Mouse (Mus musculus) neural tube, embryonic 15.5 days (tissue): ENCODE data around the gene Rnf222. TPM values are rescaled to one million over a fixed set of nuclear protein-coding genes. Genes with fewer than 3 reads are reported as not detected.
"Not testable (repeated sequence)": the region's sequence is repeated elsewhere in the genome, so short reads cannot be mapped to it uniquely, and the experiment has no call there.

ENCODE experiments used
- ATAC-seq: fragments of 200-750 bp; cut with Nextera tagmentation; 2 replicates; pipeline ENCODE4 v1.8.0; 2017; ENCODE audit warnings: mild to moderate bottlenecking, moderate TSS enrichment, moderate library complexity; ENCODE audit not compliant: low FRiP score
- H3K27ac ChIP-seq: fragments of 300-500 bp; sonication (generic); replicated peaks from 2 replicates; pipeline ENCODE4 v1.5.1; 2015; ENCODE audit warnings: mild to moderate bottlenecking, inconsistent platforms
- H3K27me3 ChIP-seq: fragments of 300-500 bp; sonication (generic); replicated peaks from 2 replicates; pipeline ENCODE4 v1.6.1; 2015; ENCODE audit warnings: inconsistent platforms
- H3K36me3 ChIP-seq: fragments of 300-500 bp; sonication (generic); 2 replicates; pipeline ENCODE4 v1.6.1; 2015; ENCODE audit warnings: inconsistent platforms
- H3K4me1 ChIP-seq: fragments of 300-500 bp; sonication (generic); 2 replicates; pipeline ENCODE4 v1.6.1; 2015; ENCODE audit warnings: inconsistent platforms
- H3K4me2 ChIP-seq: fragments of 300-500 bp; sonication (generic); 2 replicates; pipeline ENCODE4 v1.6.1; 2015; ENCODE audit warnings: inconsistent platforms, mild to moderate bottlenecking, moderate library complexity
- H3K4me3 ChIP-seq: fragments of 300-500 bp; sonication (generic); replicated peaks from 2 replicates; pipeline ENCODE4 v1.5.1; 2015; ENCODE audit warnings: mild to moderate bottlenecking, inconsistent platforms
- H3K9ac ChIP-seq: fragments of 300-500 bp; sonication (generic); replicated peaks from 2 replicates; pipeline ENCODE4 v1.6.1; 2015; ENCODE audit warnings: mild to moderate bottlenecking, inconsistent platforms
- H3K9me3 ChIP-seq: fragments of 300-500 bp; sonication (generic); replicated peaks from 2 replicates; pipeline ENCODE4 v1.6.1; 2016; ENCODE audit warnings: inconsistent platforms
- WGBS: fragments of 180-500 bp; shearing (Covaris S2); methylation state at CpG from one replicate; pipeline ENCODE4 v1.1.7; 2015; ENCODE audit warnings: mixed read lengths; 5-methylcytosine and 5-hydroxymethylcytosine counted together
- polyA plus RNA-seq: library from polyadenylated mRNA; unstranded; fragments of >200 nt; fragmentation: Nextera tagmentation; extraction: Ambion mirVana; gene quantifications from 2 replicates; pipeline ENCODE4 v1.2.1, GENCODE M21; 2015

Rnf222 gene
- polyA plus RNA-seq, 1 experiment from 2014 or later: not detected

- Histone ChIP-seq H3K36me3 (no peaks in the 10 kb centered on the region), H3K9me3 (no peaks in the 10 kb centered on the region), H3K4me2 (no peak overlapping the region), H3K4me1 (no peaks in the 10 kb centered on the region), H3K27me3 (no peaks in the 10 kb centered on the region), H3K27ac (no peak overlapping the region), H3K4me3 (no peak overlapping the region), H3K9ac (no peak overlapping the region)
- WGBS: 59% methylated on average over 3 of the region's 3 CpGs
- no peak for ATAC-seq
Measured at GRCm38 (mm10) chr11:68923191-68923590, 34.8 kb downstream of the Rnf222 start.

DNA sequence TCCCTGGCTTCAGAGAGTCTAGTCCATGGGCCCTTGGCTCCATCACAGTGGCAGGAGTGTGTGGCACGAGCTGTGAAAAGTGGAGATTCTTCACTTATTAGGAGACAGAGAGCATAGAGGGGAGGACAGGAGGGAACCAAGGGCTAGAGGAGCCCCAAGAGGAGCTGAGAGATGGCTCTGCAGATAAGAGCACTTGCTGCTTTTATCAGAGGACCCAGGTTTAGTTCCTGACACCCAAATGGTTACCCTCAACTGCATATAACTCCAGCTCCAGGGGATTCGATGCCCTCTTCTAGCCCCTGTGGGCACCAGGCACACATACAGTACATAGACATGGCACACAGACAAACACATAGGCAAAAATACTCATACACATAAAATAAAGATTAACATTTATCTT is 36.4 kb downstream of the Rnf222 start:
- H3K27me3 ChIP-seq: no peaks in the 10 kb centered on the region
- 92% methylated on average over 2 of the region's 2 CpGs for WGBS
- H3K9ac ChIP-seq: no peak overlapping the region
- no peaks in the 10 kb centered on the region for H3K4me1 ChIP-seq
- no peak overlapping the region for H3K4me3 ChIP-seq
- ATAC-seq: no peak
- H3K36me3 ChIP-seq: no peaks in the 10 kb centered on the region
- H3K27ac ChIP-seq: no peak overlapping the region
- H3K9me3 ChIP-seq: no peaks in the 10 kb centered on the region
- no peak overlapping the region for H3K4me2 ChIP-seq

DNA sequence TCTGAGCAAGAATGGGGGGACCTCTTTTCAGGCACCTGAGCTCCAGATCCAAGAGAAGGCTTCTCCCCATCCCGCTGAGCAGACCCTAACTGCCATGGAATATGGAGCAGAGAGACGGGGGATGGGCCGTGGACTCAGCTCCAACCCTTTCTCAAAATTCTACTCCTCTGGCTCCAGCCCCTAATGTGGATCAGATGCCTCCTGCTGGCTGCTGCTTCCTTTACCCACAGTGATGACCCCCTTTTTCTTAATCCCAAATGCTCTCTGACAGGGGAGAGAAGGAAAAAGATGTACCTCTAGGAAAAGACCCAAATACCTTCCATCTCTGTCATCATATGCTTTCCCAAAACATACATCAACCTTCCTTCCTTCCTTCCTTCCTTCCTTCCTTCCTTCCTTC is 38.6 kb downstream of the Rnf222 start, which contains the start of gene Odf4:
Odf4 (minus strand) TSS at position 101 of the 400 bp plus-strand sequence.
- Histone ChIP-seq H3K4me2 (no peak within 1 kb of the TSS), H3K27me3 (no peaks in the 10 kb centered on the region), H3K9ac (no peak within 1 kb of the TSS), H3K9me3 (no peaks in the 10 kb centered on the region), H3K27ac (no peak within 1 kb of the TSS), H3K4me3 (no peak within 1 kb of the TSS), H3K36me3 (no peaks in the 10 kb centered on the region), H3K4me1 (no peaks in the 10 kb centered on the region)
- WGBS: 86% methylated on average over 3 of the region's 3 CpGs
- no peak for ATAC-seq

DNA sequence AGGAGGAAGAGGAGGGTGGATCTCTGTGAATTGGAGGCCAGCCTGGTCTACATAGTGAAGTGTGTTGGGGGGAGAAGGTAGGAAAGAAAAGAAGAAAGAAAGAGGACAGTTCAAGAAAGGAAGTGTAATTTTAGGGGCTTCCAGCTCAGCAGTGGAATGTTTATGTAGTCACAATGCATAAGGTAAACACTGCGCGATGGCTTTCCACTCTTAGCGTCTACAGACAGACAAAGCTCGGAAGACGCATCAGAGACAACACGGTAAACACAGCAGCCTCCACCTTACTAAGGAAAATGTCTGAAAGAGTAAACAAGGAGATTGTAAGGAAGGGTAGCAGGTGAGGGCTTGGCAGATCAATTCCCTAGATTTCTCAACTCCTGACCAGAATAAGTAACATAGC is 41.6 kb downstream of the Rnf222 start:
- no peaks in the 10 kb centered on the region for H3K9me3 ChIP-seq
- no peak overlapping the region for H3K4me2 ChIP-seq
- no peaks in the 10 kb centered on the region for H3K27me3 ChIP-seq
- WGBS: 88% methylated on average over 6 of the region's 6 CpGs
- H3K4me1 ChIP-seq: no peaks in the 10 kb centered on the region
- H3K9ac ChIP-seq: no peak overlapping the region
- ATAC-seq: no peak
- H3K4me3 ChIP-seq: no peak overlapping the region
- no peaks in the 10 kb centered on the region for H3K36me3 ChIP-seq
- H3K27ac ChIP-seq: no peak overlapping the region

DNA sequence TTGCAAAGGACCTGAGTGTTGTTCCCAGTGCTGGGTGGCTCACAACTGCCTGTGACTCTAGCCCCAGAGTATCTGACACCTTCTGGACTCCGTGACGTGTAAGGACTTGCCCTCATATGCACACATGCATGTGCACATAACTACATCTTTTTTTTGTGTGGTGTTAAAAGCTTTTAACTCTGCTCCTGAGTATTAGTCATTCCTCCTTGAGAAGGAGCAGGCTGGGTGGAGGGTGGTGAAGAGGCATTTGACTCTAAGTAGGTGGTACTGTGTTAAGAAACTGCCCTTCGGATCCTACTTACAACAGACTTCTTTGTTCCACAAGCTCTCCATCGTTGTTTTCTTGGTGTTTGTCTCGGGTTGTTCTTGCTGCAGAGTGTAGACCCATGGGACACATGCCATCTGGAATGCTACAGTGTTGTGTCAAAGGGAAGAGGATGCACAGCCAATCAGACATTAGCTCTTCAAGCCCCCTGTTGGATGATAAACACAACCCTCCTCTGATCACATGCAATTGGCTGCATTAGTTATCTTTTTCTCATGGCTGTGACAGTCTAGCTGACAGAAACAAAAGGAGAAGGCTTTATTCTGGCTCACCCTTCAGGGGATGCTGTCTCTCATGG is 45.6 kb downstream of the Rnf222 start:
- Histone ChIP-seq H3K4me1 (no peaks in the 10 kb centered on the region), H3K27ac (peak overlapping the region; percentile 13; the same call in 1 of the 2 replicates), H3K9ac (no peak overlapping the region), H3K4me3 (no peak overlapping the region), H3K27me3 (no peaks in the 10 kb centered on the region), H3K4me2 (no peak overlapping the region), H3K36me3 (no peaks in the 10 kb centered on the region), H3K9me3 (no peaks in the 10 kb centered on the region)
- WGBS: 65% methylated on average over 5 of the region's 5 CpGs
- ATAC-seq: no peak

GRCm38 (mm10) chr11:68936951-68937350 is 48.6 kb downstream of the Rnf222 start:
- H3K4me2 ChIP-seq, H3K9ac ChIP-seq, H3K36me3 ChIP-seq, ATAC-seq, H3K9me3 ChIP-seq, H3K27me3 ChIP-seq, H3K27ac ChIP-seq, H3K4me3 ChIP-seq: not testable (repeated sequence)
- peaks cover 14% of the 10 kb centered on the region for H3K4me1 ChIP-seq
- 89% methylated on average over 4 of the region's 4 CpGs for whole genome bisulfite sequencing

DNA sequence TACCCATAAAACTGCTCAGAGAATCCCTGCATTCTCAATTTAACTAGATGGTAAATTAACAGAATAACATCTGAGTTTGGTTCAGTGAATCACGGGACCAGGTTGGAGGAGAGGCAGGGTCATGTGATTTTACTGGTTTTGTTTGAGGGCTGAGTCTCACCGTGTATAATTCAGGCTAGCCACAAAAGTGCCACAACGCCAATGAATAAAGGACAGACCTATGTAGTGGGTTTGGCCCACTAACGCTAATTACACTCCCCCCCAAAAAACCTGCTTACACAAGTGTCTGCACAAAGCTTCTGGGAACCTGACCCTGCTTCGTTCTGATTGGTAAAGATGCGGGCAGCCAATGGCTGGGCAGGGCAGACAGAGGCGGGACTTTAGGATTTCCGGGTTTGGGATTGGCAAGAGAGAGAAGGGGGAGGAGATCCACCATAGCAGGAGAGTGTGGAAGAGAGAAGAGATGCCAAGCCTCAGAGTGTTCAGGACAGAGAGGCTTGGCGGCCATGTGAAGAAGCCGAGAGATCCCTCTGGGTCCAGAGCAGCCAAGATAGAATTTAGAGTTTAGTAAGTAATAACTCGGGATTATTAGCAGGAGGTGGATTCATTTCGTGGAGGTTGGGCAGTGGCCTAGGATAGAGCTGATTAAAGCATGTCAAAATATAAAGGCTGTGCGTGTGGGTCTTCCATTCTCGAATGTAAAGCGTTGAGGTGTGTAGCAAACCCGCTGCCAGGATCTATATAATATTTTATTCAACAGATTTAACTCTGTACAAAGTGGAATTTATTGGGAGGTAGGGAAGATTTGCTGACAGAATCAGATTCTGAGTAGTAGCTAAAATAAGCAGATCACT is 51.3 kb downstream of the Rnf222 start:
- peak; percentile 98 for ATAC-seq
- H3K9me3 ChIP-seq: no peaks in the 10 kb centered on the region

DNA sequence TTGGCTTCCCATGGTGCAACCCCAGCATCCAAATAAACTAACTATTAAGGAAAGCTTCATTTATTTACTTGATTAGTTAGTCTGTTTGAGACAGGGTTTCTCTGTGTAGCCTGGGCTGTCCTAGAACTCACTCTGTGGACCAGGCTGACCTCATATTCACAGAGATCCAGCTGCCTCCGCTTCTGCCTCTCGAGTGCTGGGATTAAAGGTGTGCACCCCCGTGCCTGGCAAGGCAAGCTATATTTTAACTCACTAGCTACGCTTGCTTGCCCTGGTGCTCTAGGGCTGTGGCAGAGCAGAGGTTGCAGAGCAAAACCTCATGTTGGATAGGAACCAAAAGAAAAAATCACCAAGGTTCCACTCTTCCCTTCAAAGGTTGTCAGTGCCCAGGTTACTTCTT is 52.2 kb downstream of the Rnf222 start:
- ATAC-seq: no peak
- 50% methylated on average over 4 of the region's 4 CpGs for WGBS

More for the DNA sequence above, 51.3 kb downstream of the Rnf222 start:
- Histone ChIP-seq H3K9ac (peak overlapping the region; percentile 65), H3K36me3 (peaks cover 8% of the 10 kb centered on the region; the same call in 1 of the 2 replicates), H3K4me2 (peak overlapping the region; percentile 65), H3K27ac (peak overlapping the region; percentile 87), H3K27me3 (no peaks in the 10 kb centered on the region), H3K4me1 (peaks cover 17% of the 10 kb centered on the region), H3K4me3 (peak overlapping the region; percentile 55)
- WGBS: 1% methylated on average over 16 of the region's 16 CpGs

DNA sequence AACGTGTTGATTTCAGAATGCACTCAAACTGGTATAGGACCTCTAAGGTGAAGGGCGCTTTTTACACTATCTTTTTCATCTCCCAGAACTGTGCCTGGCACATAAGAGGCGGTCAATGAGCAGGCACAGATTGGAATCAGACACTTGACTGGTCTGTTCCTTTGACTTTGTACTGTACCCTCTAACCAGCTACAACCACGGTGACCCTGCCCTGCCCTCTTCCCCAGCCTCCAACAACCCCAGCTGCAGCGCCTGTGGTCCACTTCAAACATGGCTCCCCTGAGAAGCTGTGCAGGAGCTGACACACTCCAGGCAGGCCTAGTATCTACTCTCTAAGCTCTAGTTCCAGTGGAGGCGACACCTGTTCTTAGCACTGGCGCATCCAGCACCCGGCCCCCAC is 54.4 kb downstream of the Rnf222 start:
- H3K4me2 ChIP-seq: no peak overlapping the region
- peaks cover 8% of the 10 kb centered on the region; the same call in 1 of the 2 replicates for H3K36me3 ChIP-seq
- no peak for ATAC-seq
- no peak overlapping the region for H3K9ac ChIP-seq
- no peaks in the 10 kb centered on the region for H3K27me3 ChIP-seq
- H3K4me3 ChIP-seq: no peak overlapping the region
- peaks cover 33% of the 10 kb centered on the region for H3K4me1 ChIP-seq
- WGBS: 91% methylated on average over 8 of the region's 8 CpGs
- H3K9me3 ChIP-seq: no peaks in the 10 kb centered on the region
- no peak overlapping the region for H3K27ac ChIP-seq

More for the DNA sequence above, 52.2 kb downstream of the Rnf222 start:
- Histone ChIP-seq H3K4me3 (peak overlapping the region; percentile 55), H3K9me3 (no peaks in the 10 kb centered on the region), H3K9ac (peak overlapping the region; percentile 65), H3K36me3 (peaks cover 8% of the 10 kb centered on the region; the same call in 1 of the 2 replicates), H3K27ac (peak overlapping the region; percentile 87), H3K27me3 (no peaks in the 10 kb centered on the region), H3K4me2 (peak overlapping the region; percentile 65), H3K4me1 (peaks cover 20% of the 10 kb centered on the region)

DNA sequence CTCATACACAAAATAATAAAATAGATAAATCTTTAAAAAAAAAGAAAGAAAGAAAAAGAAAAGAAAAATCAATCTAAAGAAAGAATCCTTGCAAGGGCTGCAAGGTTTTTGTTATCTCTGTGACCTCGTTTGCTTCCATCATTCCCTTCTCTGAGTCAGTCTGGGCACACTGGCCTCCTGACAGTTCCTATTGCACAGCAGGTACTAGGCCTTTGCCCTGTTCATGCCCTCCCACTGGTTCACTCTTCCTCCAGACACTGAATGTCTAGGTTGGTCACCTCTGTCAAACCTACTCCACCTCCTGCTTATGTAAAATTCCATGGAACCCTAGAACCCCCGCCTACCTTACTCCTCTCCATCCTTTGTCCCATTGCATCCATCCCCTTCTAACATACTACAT is 56.9 kb downstream of the Rnf222 start:
- H3K4me3 ChIP-seq: no peak overlapping the region
- ATAC-seq: no peak
- peaks cover 33% of the 10 kb centered on the region for H3K4me1 ChIP-seq
- no peak overlapping the region for H3K9ac ChIP-seq
- 83% methylated on average over 2 of the region's 2 CpGs for WGBS
- no peaks in the 10 kb centered on the region for H3K27me3 ChIP-seq
- no peak overlapping the region for H3K27ac ChIP-seq
- peak overlapping the region; percentile 57 for H3K4me2 ChIP-seq
- H3K36me3 ChIP-seq: peaks cover 8% of the 10 kb centered on the region; the same call in 1 of the 2 replicates
- no peaks in the 10 kb centered on the region for H3K9me3 ChIP-seq
